Mouse (Mus musculus) MEL (cell line): ENCODE measurements around the gene Git1. TPM values are rescaled to one million over a fixed set of nuclear protein-coding genes. Genes with fewer than 3 reads are reported as not detected.

Experiments
- DNase-seq: peaks from one replicate; pipeline ENCODE4 v3.0.0; 2011; ENCODE audit warnings: low read depth, low spot score
- H3K27ac ChIP-seq: 2 replicates; pipeline ENCODE4 v1.5.1; 2012; ENCODE audit warnings: low read depth, mild to moderate bottlenecking, control low read depth, low read length, moderate library complexity; ENCODE audit not compliant: control insufficient read depth
- H3K27me3 ChIP-seq, 2 experiments: fragments of 150-350 bp in 1 of 2; sonication (generic) in 1 of 2; 2 replicates each; pipeline ENCODE4 v1.6.1; 2012; ENCODE audit warnings: low read length in 2 of 2, mild to moderate bottlenecking in 2 of 2, improper control_type of control experiment in 1 of 2, moderate library complexity in 1 of 2; ENCODE audit not compliant: insufficient read depth in 2 of 2, control insufficient read depth in 1 of 2
- H3K36me3 ChIP-seq, 2 experiments: 2 replicates each; pipeline ENCODE4 v1.6.1; 2012 to 2014; ENCODE audit warnings: low read length in 2 of 2, improper control_type of control experiment in 1 of 2, inconsistent platforms in 1 of 2, mild to moderate bottlenecking in 1 of 2; ENCODE audit not compliant: insufficient read depth in 2 of 2, control insufficient read depth in 1 of 2
- H3K4me1 ChIP-seq, 2 experiments: fragments of 150-350 bp in 1 of 2; sonication (generic) in 1 of 2; 2 replicates each; pipeline ENCODE4 v1.6.1; 2012; ENCODE audit warnings: low read length in 2 of 2, improper control_type of control experiment in 1 of 2, mild to moderate bottlenecking in 1 of 2; ENCODE audit not compliant: insufficient read depth in 2 of 2, control insufficient read depth in 1 of 2
- H3K4me3 ChIP-seq, 2 experiments: fragments of 150-350 bp in 1 of 2; sonication (generic) in 1 of 2; 2 replicates each; pipeline ENCODE4 v1.5.1; 2012; ENCODE audit warnings: low read depth in 2 of 2, low read length in 2 of 2, mild to moderate bottlenecking in 2 of 2, moderate library complexity in 2 of 2, control low read depth in 1 of 2, improper control_type of control experiment in 1 of 2; ENCODE audit not compliant: control insufficient read depth in 1 of 2, insufficient read depth in 1 of 2
- H3K79me2 ChIP-seq: 2 replicates; pipeline ENCODE4 v1.6.1; 2012; ENCODE audit warnings: mild to moderate bottlenecking, low read length, moderate library complexity; ENCODE audit not compliant: control insufficient read depth, poor library complexity, insufficient read depth
- H3K9ac ChIP-seq: 2 replicates; pipeline ENCODE4 v1.6.1; 2012; ENCODE audit warnings: low read depth, mild to moderate bottlenecking, control low read depth, low read length, moderate library complexity; ENCODE audit not compliant: control insufficient read depth, poor library complexity, severe bottlenecking
- H3K9me3 ChIP-seq: fragments of 150-350 bp; sonication (generic); replicated peaks from 2 replicates; pipeline ENCODE4 v1.6.1; 2012; ENCODE audit warnings: mild to moderate bottlenecking, low read length, improper control_type of control experiment, moderate library complexity; ENCODE audit not compliant: insufficient read depth
- CTCF ChIP-seq, 3 experiments: IDR thresholded peaks in 2 of 3; conservative IDR thresholded peaks in 1 of 3; 2 replicates each; pipeline ENCODE4 v1.5.1; 2011 to 2012; ENCODE audit warnings: low read length in 3 of 3, low read depth in 2 of 3, mild to moderate bottlenecking in 2 of 3, improper control_type of control experiment in 1 of 3, inconsistent platforms in 1 of 3, mixed read lengths in 1 of 3, moderate library complexity in 1 of 3; ENCODE audit not compliant: control insufficient read depth in 1 of 3, insufficient read depth in 1 of 3, poor library complexity in 1 of 3, severe bottlenecking in 1 of 3
- EP300 ChIP-seq, 2 experiments: IDR thresholded peaks; 2 replicates each; pipeline ENCODE4 v1.6.1; 2011; ENCODE audit warnings: improper control_type of control experiment in 2 of 2, low read length in 2 of 2, low read depth in 1 of 2, mild to moderate bottlenecking in 1 of 2
- ETS1 ChIP-seq: IDR thresholded peaks from 2 replicates; pipeline ENCODE4 v1.6.1; 2012; ENCODE audit warnings: low read depth, mild to moderate bottlenecking, inconsistent platforms, low read length, improper control_type of control experiment, moderate library complexity
- GABPA ChIP-seq: IDR thresholded peaks from 2 replicates; pipeline ENCODE4 v1.6.1; 2012; ENCODE audit warnings: low read depth, mild to moderate bottlenecking, inconsistent platforms, low read length, improper control_type of control experiment, moderate library complexity
- GATA1 ChIP-seq: IDR thresholded peaks from 2 replicates; pipeline ENCODE4 v1.6.1; 2011; ENCODE audit warnings: low read depth, low read length, improper control_type of control experiment
- HCFC1 ChIP-seq: IDR thresholded peaks from 2 replicates; pipeline ENCODE4 v1.6.1; 2012; ENCODE audit warnings: low read depth, mild to moderate bottlenecking, inconsistent platforms, low read length, improper control_type of control experiment, moderate library complexity
- JUND ChIP-seq: IDR thresholded peaks from 2 replicates; pipeline ENCODE4 v1.6.1; 2011; ENCODE audit warnings: low read depth, mild to moderate bottlenecking, improper control_type of control experiment, low read length
- MAFK ChIP-seq: IDR thresholded peaks from 2 replicates; pipeline ENCODE4 v1.6.1; 2011; ENCODE audit warnings: low read depth, mild to moderate bottlenecking, low read length, improper control_type of control experiment, borderline replicate concordance
- MAZ ChIP-seq: IDR thresholded peaks from 2 replicates; pipeline ENCODE4 v1.6.1; 2012; ENCODE audit warnings: low read depth, mild to moderate bottlenecking, inconsistent platforms, low read length, improper control_type of control experiment
- MEF2A ChIP-seq: IDR thresholded peaks from 2 replicates; pipeline ENCODE4 v1.6.1; 2014; ENCODE audit warnings: low read depth, mild to moderate bottlenecking, inconsistent platforms, low read length, improper control_type of control experiment; ENCODE audit not compliant: poor library complexity, insufficient replicate concordance, severe bottlenecking; ENCODE audit errors: extremely low read depth
- MXI1 ChIP-seq: IDR thresholded peaks from 2 replicates; pipeline ENCODE4 v1.6.1; 2011; ENCODE audit warnings: mild to moderate bottlenecking, low read depth, low read length, improper control_type of control experiment
- MYC ChIP-seq: IDR thresholded peaks from 2 replicates; pipeline ENCODE4 v1.6.1; 2011; ENCODE audit warnings: low read depth, mild to moderate bottlenecking, low read length, improper control_type of control experiment, moderate library complexity
- NELFE ChIP-seq: IDR thresholded peaks from 2 replicates; pipeline ENCODE4 v1.6.1; 2011; ENCODE audit warnings: low read depth, low read length, improper control_type of control experiment
- NRF1 ChIP-seq: IDR thresholded peaks from 2 replicates; pipeline ENCODE4 v1.6.1; 2014; ENCODE audit warnings: low read depth, mild to moderate bottlenecking, inconsistent platforms, low read length, improper control_type of control experiment, moderate library complexity; ENCODE audit not compliant: poor library complexity, insufficient read depth, severe bottlenecking
- POLR2A ChIP-seq, 2 experiments: IDR thresholded peaks; 2 replicates each; pipeline ENCODE4 v1.6.1; 2011 to 2012; ENCODE audit warnings: low read length in 2 of 2, mild to moderate bottlenecking in 2 of 2, control low read depth in 1 of 2, improper control_type of control experiment in 1 of 2, low read depth in 1 of 2, moderate library complexity in 1 of 2; ENCODE audit not compliant: control insufficient read depth in 1 of 2, insufficient read depth in 1 of 2, poor library complexity in 1 of 2
- POLR2AphosphoS5 ChIP-seq: IDR thresholded peaks from 2 replicates; pipeline ENCODE4 v1.6.1; 2012; ENCODE audit warnings: low read depth, borderline replicate concordance, mild to moderate bottlenecking, inconsistent platforms, low read length, moderate library complexity, mixed read lengths
- RAD21 ChIP-seq: IDR thresholded peaks from 2 replicates; pipeline ENCODE4 v1.6.1; 2011; ENCODE audit warnings: mild to moderate bottlenecking, low read depth, low read length, improper control_type of control experiment
- RCOR1 ChIP-seq: IDR thresholded peaks from 2 replicates; pipeline ENCODE4 v1.6.1; 2012; ENCODE audit warnings: low read depth, mild to moderate bottlenecking, inconsistent platforms, low read length, improper control_type of control experiment
- TBP ChIP-seq: IDR thresholded peaks from 2 replicates; pipeline ENCODE4 v1.8.0; 2011; ENCODE audit warnings: low read depth, low read length, improper control_type of control experiment
- UBTF ChIP-seq: IDR thresholded peaks from 2 replicates; pipeline ENCODE4 v1.6.1; 2012; ENCODE audit warnings: low read depth, mild to moderate bottlenecking, inconsistent platforms, low read length, improper control_type of control experiment, moderate library complexity, borderline replicate concordance; ENCODE audit not compliant: insufficient read depth
- USF1 ChIP-seq: IDR thresholded peaks from 2 replicates; pipeline ENCODE4 v1.6.1; 2014; ENCODE audit warnings: low read depth, mild to moderate bottlenecking, inconsistent platforms, low read length, improper control_type of control experiment, moderate library complexity
- ZKSCAN1 ChIP-seq: IDR thresholded peaks from 2 replicates; pipeline ENCODE4 v1.6.1; 2012; ENCODE audit warnings: low read depth, mild to moderate bottlenecking, inconsistent platforms, low read length, improper control_type of control experiment, moderate library complexity
- ZNF384 ChIP-seq: IDR thresholded peaks from 2 replicates; pipeline ENCODE4 v1.6.1; 2012; ENCODE audit warnings: low read depth, mild to moderate bottlenecking, inconsistent platforms, low read length, improper control_type of control experiment
- polyA plus RNA-seq, 2 experiments: library from polyadenylated mRNA; stranded (reverse) in 1 of 2; unstranded in 1 of 2; fragments of >175 nt in 1 of 2; fragments of >200 nt in 1 of 2; gene quantifications; 2 replicates each; pipeline versions ENCODE4 v1.2.1 to v1.2.4; 2012; ENCODE audit warnings: low replicate concordance in 2 of 2, low read depth in 1 of 2; ENCODE audit not compliant: insufficient read length in 2 of 2, insufficient read depth in 1 of 2, missing spikeins in 1 of 2
- total RNA-seq: library from RNA; depleted of rRNA; stranded (reverse); fragments of 300-350 nt; gene quantifications from 2 replicates; pipeline ENCODE4 v1.2.3, GENCODE M21; 2012

Gene Git1
- total and polyA plus RNA-seq, 3 experiments: 33.1 to 81.4 TPM; not detected in 1

GRCm38 (mm10) chr11:77504377-77504776 lies 11.0 kb downstream of the Git1 start:
- no peak for DNase-seq
- Histone ChIP-seq H3K9ac (no peak overlapping the region), H3K4me1 (peaks cover 0 to 4% of the 10 kb centered on the region in 2 experiments; a peak in 1 of 4 replicates), H3K9me3 (no peaks in the 10 kb centered on the region), H3K27ac (no peak overlapping the region), H3K36me3 (peaks cover 0 to 1% of the 10 kb centered on the region in 2 experiments; a peak in 1 of 4 replicates), H3K27me3 (no peaks in the 10 kb centered on the region), H3K79me2 (no peaks in the 10 kb centered on the region), H3K4me3 (no peak overlapping the region)
- TF ChIP-seq JUND (no peak), ZKSCAN1 (no peak), POLR2A (IDR thresholded peaks at IDR 0.05; ENCODE audit: control insufficient read depth in 1 of 2, insufficient read depth in 1 of 2, low read depth in 1 of 2, low read length in 2 of 2, poor library complexity in 1 of 2) (no peak), POLR2AphosphoS5 (no peak), MAZ (no peak)

GRCm38 (mm10) chr11:77505291-77505980 lies 12.1 kb downstream of the Git1 start:
- no peak overlapping the region for H3K9ac ChIP-seq

GRCm38 (mm10) chr11:77506273-77506672 lies 12.9 kb downstream of the Git1 start:
- Histone ChIP-seq H3K9me3 (no peaks in the 10 kb centered on the region), H3K4me1 (peaks cover 0 to 4% of the 10 kb centered on the region in 2 experiments; a peak in 1 of 4 replicates), H3K27ac (no peak overlapping the region), H3K27me3 (no peaks in the 10 kb centered on the region), H3K79me2 (no peaks in the 10 kb centered on the region), H3K36me3 (peaks cover 0 to 1% of the 10 kb centered on the region in 2 experiments; a peak in 1 of 4 replicates), H3K9ac (no peak overlapping the region)
- TF ChIP-seq NRF1 (no peak), MXI1 (no peak), MAFK (0 out of 2 replicates have a peak, but pooled peaks have one; percentile 63)
- TF ChIP-seq, all 39 proteins: peak for 1
- no peak overlapping the region for H3K4me3 ChIP-seq
- DNase-seq: no peak

More at GRCm38 (mm10) chr11:77505291-77505980, 12.1 kb downstream of the Git1 start:
- Histone ChIP-seq H3K27me3 (no peaks in the 10 kb centered on the region), H3K4me1 (peaks cover 0 to 4% of the 10 kb centered on the region in 2 experiments; a peak in 1 of 4 replicates), H3K27ac (no peak overlapping the region)
- TF ChIP-seq POLR2A (IDR thresholded peaks at IDR 0.05; ENCODE audit: control insufficient read depth in 1 of 2, insufficient read depth in 1 of 2, low read depth in 1 of 2, low read length in 2 of 2, poor library complexity in 1 of 2): no peak
- TF ChIP-seq TBP: no peak
- TF ChIP-seq RAD21: no peak
- no peak for TF ChIP-seq RCOR1
- no peak for TF ChIP-seq NELFE
- no peak for TF ChIP-seq POLR2AphosphoS5
- TF ChIP-seq NRF1: no peak
- no peak for TF ChIP-seq MEF2A
- no peak for TF ChIP-seq JUND
- TF ChIP-seq HCFC1: no peak
- no peak for TF ChIP-seq MYC
- TF ChIP-seq ETS1: no peak
- no peak for TF ChIP-seq CTCF (IDR thresholded peaks at IDR 0.05 in 2 of 3, conservative IDR thresholded peaks at IDR 0.05 in 1 of 3; ENCODE audit: control insufficient read depth in 1 of 3, insufficient read depth in 1 of 3, low read depth in 2 of 3, low read length in 3 of 3, poor library complexity in 1 of 3, severe bottlenecking in 1 of 3)
- no peak for TF ChIP-seq UBTF
- TF ChIP-seq ZNF384: no peak
- TF ChIP-seq GATA1: no peak
- TF ChIP-seq EP300 (IDR thresholded peaks at IDR 0.05; ENCODE audit: low read depth in 1 of 2, low read length in 2 of 2): no peak
- TF ChIP-seq USF1: no peak
- TF ChIP-seq GABPA: no peak
- TF ChIP-seq, all 39 proteins: peak for 0
- Histone ChIP-seq H3K4me3 (no peak overlapping the region), H3K9me3 (no peaks in the 10 kb centered on the region), H3K79me2 (no peaks in the 10 kb centered on the region), H3K36me3 (peaks cover 0 to 1% of the 10 kb centered on the region in 2 experiments; a peak in 1 of 4 replicates)
- no peak for DNase-seq
